Mouse (Mus musculus): Measurements from ENCODE around the gene Gm26620. TPM values are rescaled to one million over a fixed set of nuclear protein-coding genes. Genes with fewer than 3 reads are reported as not detected.

Gm26620 gene
- polyA plus RNA-seq, 1 experiment: 0.81 TPM

GRCm38 (mm10) chr1:170857369-170857768, 27.5 kb upstream of the Gm26620 start:
- TF ChIP-seq POLR2A (IDR thresholded peaks at IDR 0.05; ENCODE audit: extremely low read depth, insufficient read depth, low read length): peak; percentile 45; the same call in 1 of the 2 replicates
- no peak for TF ChIP-seq CTCF (IDR thresholded peaks at IDR 0.05; ENCODE audit: extremely low read depth, insufficient read depth, low read length)
- no peak overlapping the region for H3K27ac ChIP-seq (ENCODE audit: insufficient read depth, low read length)
- peaks cover 7% of the 10 kb centered on the region; the same call in 1 of the 2 replicates for H3K4me1 ChIP-seq (ENCODE audit: control insufficient read depth, insufficient read depth, low read length)
- no peak overlapping the region for H3K4me3 ChIP-seq (ENCODE audit: insufficient read depth, low read length)

DNA sequence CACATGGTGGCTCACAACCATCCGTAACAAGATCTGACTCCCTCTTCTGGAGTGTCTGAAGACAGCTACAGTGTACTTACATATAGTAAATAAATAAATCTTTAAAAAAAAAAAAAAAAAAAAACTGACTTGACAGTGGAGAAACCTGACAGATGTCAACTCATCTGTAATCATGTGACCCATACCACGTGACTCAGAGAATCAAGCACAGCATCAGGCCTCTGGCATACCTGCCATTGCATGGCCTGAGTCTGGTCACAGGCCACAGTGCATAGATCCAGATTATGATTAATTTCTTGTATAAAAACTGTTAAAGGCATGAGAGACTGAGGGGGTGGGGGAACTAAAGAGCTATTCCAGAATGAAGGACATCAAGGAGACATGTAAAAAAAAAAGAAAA, 26.0 kb upstream of the Gm26620 start:
- Histone ChIP-seq H3K27ac (ENCODE audit: insufficient read depth, low read length) (no peak overlapping the region), H3K4me1 (ENCODE audit: control insufficient read depth, insufficient read depth, low read length) (peaks cover 7% of the 10 kb centered on the region; the same call in 1 of the 2 replicates), H3K4me3 (ENCODE audit: insufficient read depth, low read length) (no peak overlapping the region)
- TF ChIP-seq POLR2A (IDR thresholded peaks at IDR 0.05; ENCODE audit: extremely low read depth, insufficient read depth, low read length) (no peak), CTCF (IDR thresholded peaks at IDR 0.05; ENCODE audit: extremely low read depth, insufficient read depth, low read length) (no peak)

DNA sequence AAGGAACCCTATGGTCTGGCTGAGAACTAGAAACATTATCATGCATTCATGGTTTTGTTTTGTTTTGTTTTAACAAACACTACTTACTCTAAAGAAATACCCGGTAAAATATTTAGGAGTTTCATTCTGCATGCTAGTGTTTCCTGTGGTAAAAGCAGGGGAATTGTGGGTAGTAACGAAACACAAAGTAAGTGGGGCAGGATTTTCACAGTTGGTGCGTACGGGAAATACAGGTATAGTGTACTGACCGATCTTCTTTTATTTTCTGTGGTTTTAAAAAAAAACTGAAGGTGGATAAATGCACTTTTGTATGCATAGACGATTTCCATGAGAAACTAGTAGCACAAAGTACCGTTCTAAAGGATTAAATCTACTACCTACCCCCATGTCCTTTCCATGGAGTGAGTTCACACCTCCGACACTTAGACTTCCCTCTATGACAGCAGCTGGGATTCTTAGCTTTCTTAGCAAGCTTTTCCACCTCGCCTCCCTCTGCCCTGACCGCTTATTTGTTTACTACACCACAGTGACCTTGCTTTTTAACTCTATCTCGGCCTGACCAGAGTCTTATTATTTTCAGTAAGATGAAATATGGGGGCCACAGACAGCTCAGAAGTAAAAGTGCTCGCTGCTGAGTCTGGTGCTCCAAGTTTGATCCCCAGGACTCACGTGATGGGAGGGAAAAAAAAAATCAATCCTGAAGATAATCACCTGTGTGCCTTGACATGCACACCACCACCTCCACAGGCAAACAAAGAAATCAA, 23.0 kb upstream of the Gm26620 start:
- Histone ChIP-seq H3K4me1 (ENCODE audit: control insufficient read depth, insufficient read depth, low read length) (no peaks in the 10 kb centered on the region; the same call in 1 of the 2 replicates), H3K27ac (ENCODE audit: insufficient read depth, low read length) (no peak overlapping the region), H3K4me3 (ENCODE audit: insufficient read depth, low read length) (no peak overlapping the region)
- TF ChIP-seq POLR2A (IDR thresholded peaks at IDR 0.05; ENCODE audit: extremely low read depth, insufficient read depth, low read length) (no peak), CTCF (IDR thresholded peaks at IDR 0.05; ENCODE audit: extremely low read depth, insufficient read depth, low read length) (no peak)

DNA sequence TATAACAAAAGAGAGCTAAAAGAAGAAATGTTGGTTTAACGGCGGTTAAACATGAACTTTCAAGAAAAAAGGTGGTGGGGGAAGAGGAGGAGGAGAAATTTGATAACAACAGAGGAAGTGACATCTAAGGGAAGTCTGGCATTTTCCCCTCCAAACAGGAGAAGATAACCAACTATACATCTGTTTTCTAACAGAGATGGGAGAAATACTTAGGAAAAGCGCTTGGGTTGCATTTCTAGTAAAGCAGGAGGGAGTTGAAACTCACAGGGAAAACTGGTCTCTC, 22.5 kb upstream of the Gm26620 start:
- H3K27ac ChIP-seq (ENCODE audit: insufficient read depth, low read length): no peak overlapping the region
- H3K4me3 ChIP-seq (ENCODE audit: insufficient read depth, low read length): no peak overlapping the region
- TF ChIP-seq POLR2A (IDR thresholded peaks at IDR 0.05; ENCODE audit: extremely low read depth, insufficient read depth, low read length) (no peak), CTCF (IDR thresholded peaks at IDR 0.05; ENCODE audit: extremely low read depth, insufficient read depth, low read length) (no peak)
- no peaks in the 10 kb centered on the region; the same call in 1 of the 2 replicates for H3K4me1 ChIP-seq (ENCODE audit: control insufficient read depth, insufficient read depth, low read length)

- Histone ChIP-seq H3K4me3 (ENCODE audit: insufficient read depth, low read length) (no peak overlapping the region), H3K27ac (ENCODE audit: insufficient read depth, low read length) (no peak overlapping the region), H3K4me1 (ENCODE audit: control insufficient read depth, insufficient read depth, low read length) (no peaks in the 10 kb centered on the region; the same call in 1 of the 2 replicates)
- no peak for TF ChIP-seq CTCF (IDR thresholded peaks at IDR 0.05; ENCODE audit: extremely low read depth, insufficient read depth, low read length)
- no peak for TF ChIP-seq POLR2A (IDR thresholded peaks at IDR 0.05; ENCODE audit: extremely low read depth, insufficient read depth, low read length)
Measured at GRCm38 (mm10) chr1:170863033-170863432, 21.8 kb upstream of the Gm26620 start.

DNA sequence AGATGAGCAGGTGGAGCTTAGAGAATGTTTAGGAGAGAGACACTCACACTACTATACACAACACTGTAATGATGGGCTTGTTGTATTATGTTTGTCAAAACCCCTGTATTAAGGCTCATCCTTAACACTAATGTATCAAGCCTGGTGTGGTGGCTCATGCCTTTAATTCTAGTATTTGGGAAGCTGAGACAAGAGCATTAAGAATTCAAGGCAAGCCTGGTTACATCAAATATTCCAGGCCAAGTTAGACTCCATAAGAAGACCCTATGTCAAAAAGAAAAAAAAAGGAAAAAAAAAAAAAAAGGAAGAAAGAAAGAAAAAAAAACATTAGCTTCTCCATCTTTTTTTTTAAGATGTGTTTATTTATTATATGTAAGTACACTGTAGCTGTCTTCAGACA, 20.6 kb upstream of the Gm26620 start:
- no peaks in the 10 kb centered on the region; the same call in 1 of the 2 replicates for H3K4me1 ChIP-seq (ENCODE audit: control insufficient read depth, insufficient read depth, low read length)

DNA sequence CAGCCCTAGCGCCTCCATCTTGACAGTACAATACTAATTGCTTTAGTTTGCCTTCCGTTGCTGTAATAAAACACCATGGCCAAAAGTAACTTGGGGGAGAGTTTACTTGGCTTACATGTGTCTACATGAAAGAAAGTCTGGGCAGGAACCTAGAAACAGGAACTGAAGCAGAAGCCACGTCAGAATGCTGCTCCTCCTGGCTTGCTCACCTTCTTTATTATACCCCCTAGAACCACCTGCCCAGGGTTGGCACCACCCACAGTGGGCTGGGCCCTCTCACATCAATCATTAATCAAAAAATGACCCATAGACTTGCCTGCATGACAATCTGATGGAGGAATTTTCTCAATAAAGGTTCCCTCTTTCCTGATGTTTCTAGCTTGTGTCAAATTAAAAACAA, 20.1 kb upstream of the Gm26620 start:
- no peak overlapping the region for H3K27ac ChIP-seq (ENCODE audit: insufficient read depth, low read length)
- no peaks in the 10 kb centered on the region; the same call in 1 of the 2 replicates for H3K4me1 ChIP-seq (ENCODE audit: control insufficient read depth, insufficient read depth, low read length)
- no peak for TF ChIP-seq POLR2A (IDR thresholded peaks at IDR 0.05; ENCODE audit: extremely low read depth, insufficient read depth, low read length)
- no peak for TF ChIP-seq CTCF (IDR thresholded peaks at IDR 0.05; ENCODE audit: extremely low read depth, insufficient read depth, low read length)
- H3K4me3 ChIP-seq (ENCODE audit: insufficient read depth, low read length): no peak overlapping the region

More for the DNA sequence above, 20.6 kb upstream of the Gm26620 start:
- TF ChIP-seq CTCF (IDR thresholded peaks at IDR 0.05; ENCODE audit: extremely low read depth, insufficient read depth, low read length) (no peak), POLR2A (IDR thresholded peaks at IDR 0.05; ENCODE audit: extremely low read depth, insufficient read depth, low read length) (no peak)
- no peak overlapping the region for H3K4me3 ChIP-seq (ENCODE audit: insufficient read depth, low read length)
- H3K27ac ChIP-seq (ENCODE audit: insufficient read depth, low read length): no peak overlapping the region

GRCm38 (mm10) chr1:170865406-170865805, 19.5 kb upstream of the Gm26620 start:
- no peak for TF ChIP-seq CTCF (IDR thresholded peaks at IDR 0.05; ENCODE audit: extremely low read depth, insufficient read depth, low read length)
- no peak for TF ChIP-seq POLR2A (IDR thresholded peaks at IDR 0.05; ENCODE audit: extremely low read depth, insufficient read depth, low read length)
- H3K4me3 ChIP-seq (ENCODE audit: insufficient read depth, low read length): no peak overlapping the region
- no peaks in the 10 kb centered on the region; the same call in 1 of the 2 replicates for H3K4me1 ChIP-seq (ENCODE audit: control insufficient read depth, insufficient read depth, low read length)
- H3K27ac ChIP-seq (ENCODE audit: insufficient read depth, low read length): no peak overlapping the region

GRCm38 (mm10) chr1:170866992-170867690, 17.7 kb upstream of the Gm26620 start:
- H3K27ac ChIP-seq (ENCODE audit: insufficient read depth, low read length): peak overlapping the region; percentile 32
- no peaks in the 10 kb centered on the region; the same call in 1 of the 2 replicates for H3K4me1 ChIP-seq (ENCODE audit: control insufficient read depth, insufficient read depth, low read length)
- peak overlapping the region; percentile 89 for H3K4me3 ChIP-seq (ENCODE audit: insufficient read depth, low read length)
- no peak for TF ChIP-seq POLR2A (IDR thresholded peaks at IDR 0.05; ENCODE audit: extremely low read depth, insufficient read depth, low read length)
- TF ChIP-seq CTCF (IDR thresholded peaks at IDR 0.05; ENCODE audit: extremely low read depth, insufficient read depth, low read length): no peak
